Mouse (Mus musculus): ENCODE results near the gene Mast4.

Mast4 gene

DNA sequence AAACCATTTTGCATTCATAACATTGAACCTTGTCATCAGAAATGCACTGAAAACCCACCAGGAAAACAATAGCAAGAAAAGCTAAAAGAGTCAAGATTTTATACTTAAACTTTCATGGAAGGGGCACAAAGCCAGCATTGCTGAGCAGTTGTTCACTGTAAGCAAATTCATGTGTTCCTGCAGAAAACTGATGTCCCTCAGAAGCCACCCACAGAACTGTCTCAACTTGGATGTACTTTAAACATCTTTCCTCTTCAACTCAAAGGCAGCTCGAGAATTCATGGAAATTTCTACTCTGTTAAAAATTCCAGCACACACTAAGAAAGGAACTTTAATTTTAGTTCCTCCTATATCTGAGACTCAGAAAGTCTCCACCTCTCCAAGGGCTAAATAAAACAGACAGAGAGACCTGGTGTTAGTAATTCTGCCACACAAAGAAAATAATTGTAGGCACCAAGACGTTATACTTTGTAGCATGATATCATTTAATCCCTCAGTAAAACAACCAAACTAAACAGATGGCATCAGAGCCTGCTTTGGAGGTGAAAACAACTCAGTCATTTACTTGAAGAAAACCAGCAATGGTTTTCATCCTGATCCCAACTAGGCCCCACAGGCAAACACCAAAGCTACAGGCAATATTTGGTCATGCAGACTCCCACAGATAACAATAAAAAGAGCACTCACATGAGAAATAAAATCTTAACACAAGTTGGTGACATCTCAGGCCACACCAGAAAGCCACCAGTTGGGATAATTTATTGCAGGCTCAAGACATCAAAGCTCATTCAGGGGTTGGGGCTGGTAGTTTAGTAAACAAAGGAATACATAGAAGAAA is 134.3 kb downstream of the Mast4 start:
- no peak for DNase-seq (ENCODE audit: extremely low spot score, low read depth, low spot score)

DNA sequence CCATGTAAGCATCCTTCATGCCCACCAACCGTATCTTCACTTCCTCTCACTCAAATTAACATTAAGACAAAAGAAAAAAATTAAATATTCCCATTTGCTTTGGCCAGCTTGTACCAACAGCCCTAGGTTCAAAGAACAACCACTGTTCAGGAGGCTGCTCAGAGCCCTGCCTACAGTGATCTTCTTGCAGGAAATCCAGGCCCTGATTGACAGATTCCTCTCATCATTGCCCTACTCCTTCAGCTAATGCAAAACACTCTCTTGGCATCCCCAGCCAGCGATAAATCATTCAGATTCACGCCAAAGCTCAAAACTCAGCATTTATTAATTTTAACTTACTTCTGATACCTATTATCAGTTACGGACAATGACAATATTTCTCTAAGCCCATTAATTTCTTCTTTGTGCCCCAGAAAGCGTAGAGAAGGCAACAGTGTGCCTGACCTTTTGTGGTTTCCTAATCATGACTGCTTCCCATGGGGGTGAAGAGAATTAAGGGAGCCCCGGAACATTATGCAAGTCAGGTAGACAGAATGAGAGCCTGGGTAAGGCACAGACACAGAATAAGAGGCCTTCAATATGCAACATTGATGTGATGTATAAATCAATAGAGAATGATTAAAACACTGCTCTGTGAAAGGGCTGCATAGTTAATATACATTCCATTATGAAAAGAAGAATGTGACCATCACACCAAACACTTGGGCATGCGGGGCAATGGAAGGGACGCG is 135.9 kb downstream of the Mast4 start:
- no peak for DNase-seq (ENCODE audit: extremely low spot score, low read depth, low spot score)

DNA sequence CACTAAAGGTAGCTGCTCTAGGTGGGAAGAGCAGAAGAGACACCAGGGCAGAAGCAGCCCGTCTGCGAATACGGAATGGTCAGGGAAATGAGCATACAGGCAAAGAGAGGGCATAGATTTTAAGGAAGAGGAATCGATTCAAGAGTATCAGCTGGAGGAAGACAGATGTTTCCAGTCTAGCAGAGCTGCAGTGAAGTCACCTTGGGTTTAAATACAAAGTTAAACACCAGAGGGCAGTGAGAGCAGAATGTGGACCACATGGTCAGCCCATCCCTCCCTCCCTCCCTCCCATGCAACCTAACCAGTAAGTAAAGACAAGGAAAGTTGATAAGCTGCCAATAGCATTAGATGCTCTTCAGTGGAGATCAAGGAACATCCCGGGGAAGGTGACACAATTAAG is 138.0 kb downstream of the Mast4 start:
- no peak for DNase-seq (ENCODE audit: extremely low spot score, low read depth, low spot score)

DNA sequence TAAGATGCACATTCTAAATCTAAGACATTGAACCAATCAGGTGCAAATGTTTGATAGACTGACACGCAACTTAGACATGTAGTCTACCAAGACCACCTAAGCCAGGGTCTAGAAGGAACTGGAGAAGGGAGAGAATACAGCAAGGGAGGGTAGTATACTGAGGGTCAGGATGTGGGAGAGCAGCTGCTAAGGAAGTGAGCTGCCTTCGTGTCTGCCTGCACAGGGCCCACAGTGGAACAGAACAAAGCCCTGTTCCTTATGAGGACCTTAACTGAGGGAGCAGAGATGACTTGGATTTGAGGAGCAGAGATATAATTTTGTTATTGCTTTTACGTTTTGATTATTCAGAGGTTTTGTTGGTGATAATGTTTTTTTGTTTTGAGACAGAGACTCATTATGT is 138.4 kb downstream of the Mast4 start:
- DNase-seq (ENCODE audit: extremely low spot score, low read depth, low spot score), result no peak

DNA sequence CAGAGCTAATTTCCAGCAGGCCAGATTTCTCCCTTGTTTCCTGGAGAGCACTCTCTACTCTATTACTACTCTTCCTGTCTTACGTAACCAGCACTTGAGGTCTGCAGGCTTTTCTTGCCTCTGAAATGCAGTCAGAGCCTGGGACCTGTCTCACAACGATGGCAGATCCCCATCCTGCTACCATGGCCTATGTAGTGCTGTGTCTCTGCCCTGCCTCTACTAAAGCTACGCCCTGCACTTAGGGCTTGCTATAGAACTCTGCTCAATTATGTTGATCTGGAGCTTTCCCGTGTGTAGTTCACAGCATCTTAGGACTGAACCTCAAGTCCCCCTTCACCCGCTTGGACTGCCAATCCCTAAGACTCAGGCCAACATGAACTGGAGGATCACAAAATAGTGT is 150.7 kb downstream of the Mast4 start:
- DNase-seq (ENCODE audit: extremely low spot score, low read depth, low spot score), result no peak

DNA sequence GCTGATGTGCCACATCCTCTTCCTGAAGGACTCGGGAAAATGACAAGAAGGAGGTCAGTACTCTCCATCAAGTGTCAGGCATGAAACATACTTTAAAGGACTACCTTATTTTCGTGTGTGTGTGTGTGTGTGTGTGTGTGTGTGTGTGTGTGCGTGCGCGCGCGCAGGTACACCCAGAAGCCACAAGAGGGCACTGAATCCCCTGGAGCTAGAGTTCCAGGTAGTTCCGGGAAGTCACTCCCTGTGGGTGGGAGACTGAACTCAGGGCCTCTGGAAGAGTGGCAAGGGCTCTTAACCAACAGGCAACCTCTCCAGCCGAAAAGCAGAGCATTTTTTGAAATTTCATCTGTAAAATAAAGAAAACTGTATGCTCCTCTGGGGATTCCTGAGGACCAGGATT is 152.5 kb downstream of the Mast4 start:
- DNase-seq (ENCODE audit: extremely low spot score, low read depth, low spot score), result no peak

DNA sequence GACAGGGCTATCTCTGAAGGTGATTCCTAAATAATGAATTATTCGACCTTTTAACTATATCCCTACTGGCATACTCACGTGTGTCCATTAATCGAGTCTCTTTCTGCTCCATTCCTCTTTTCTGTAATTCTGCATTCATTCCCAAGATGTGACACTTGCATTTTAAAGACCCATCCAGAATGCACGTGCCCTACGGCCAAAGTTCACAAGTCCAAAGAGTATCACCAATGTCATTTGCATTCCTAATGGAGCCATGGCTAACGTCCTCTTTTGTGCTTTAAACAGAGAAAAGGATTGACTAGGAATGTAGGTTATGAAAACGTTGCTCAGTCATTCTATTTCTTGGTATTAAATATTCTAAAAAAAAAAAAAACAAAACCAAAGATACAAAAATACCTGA is 157.4 kb downstream of the Mast4 start:
- no peak for DNase-seq (ENCODE audit: extremely low spot score, low read depth, low spot score)

DNA sequence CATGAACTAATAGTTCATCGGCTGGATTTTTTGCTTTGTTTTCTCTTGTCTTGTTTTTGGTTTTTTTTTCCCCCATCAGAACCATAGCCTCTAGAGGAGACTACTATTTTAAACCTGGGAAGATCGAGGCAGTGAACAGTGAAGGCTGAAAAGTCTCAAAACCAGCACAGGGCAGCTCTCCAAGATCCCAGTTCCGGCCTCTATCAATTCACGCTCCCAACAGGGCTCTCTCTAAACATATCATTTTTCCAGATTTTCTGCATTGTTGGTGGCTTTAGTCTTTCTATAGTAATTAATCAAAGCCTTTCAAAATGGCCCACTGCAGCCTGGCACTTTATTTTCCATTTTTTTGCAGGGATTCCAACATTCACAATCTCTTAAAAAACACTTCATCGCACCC is 159.9 kb downstream of the Mast4 start:
- DNase-seq (ENCODE audit: extremely low spot score, low read depth, low spot score), result no peak

DNA sequence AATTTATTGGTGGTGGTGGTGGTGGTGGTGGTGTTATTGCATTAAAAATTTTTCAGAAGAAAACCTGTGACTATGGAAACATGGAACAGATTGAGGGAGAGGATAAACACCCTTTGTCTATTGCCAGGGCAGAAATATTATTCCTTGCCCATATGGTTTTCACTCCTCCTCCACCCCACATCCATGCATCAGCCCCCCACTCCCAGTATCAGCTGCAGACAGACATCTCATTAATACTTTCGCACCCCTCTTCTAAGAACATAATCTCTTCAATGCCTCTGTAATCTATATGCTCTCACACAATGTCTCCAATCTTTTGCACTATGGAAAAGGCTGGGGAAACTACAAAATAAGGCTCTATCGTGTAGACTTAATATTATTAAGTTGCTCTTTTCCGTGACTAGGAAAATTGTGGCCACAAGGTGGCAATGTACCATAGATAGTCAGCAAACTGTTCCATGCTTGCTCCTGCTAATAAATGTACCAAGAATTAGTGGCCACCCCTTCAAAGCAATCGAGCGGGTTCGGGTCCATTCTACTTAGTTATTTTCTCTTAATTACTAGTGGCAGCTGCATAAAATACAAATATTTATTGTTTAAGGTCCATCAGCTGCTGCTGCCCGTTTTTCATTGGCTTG is 160.6 kb downstream of the Mast4 start:
- peak; percentile 53 for DNase-seq (ENCODE audit: extremely low spot score, low read depth, low spot score)

DNA sequence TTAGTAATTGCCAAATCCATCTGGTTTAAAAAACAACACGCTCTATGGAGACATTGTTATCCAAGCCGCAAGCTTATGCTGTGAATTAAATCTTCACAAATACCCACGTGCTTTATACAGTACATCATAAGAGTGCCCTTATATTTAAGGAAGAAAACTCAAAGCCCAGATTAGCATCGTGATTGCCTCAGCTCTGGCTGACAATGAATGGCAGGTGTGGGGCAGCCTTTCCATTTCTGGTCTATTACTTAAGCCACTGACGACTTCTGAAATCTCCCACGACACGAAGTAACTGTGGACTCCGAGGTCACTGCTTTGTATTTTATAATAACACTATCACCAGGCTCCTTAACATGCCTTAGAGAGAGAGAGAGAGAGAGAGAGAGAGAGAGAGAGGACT is 182.4 kb downstream of the Mast4 start:
- DNase-seq (ENCODE audit: extremely low spot score, low read depth, low spot score), result no peak

DNA sequence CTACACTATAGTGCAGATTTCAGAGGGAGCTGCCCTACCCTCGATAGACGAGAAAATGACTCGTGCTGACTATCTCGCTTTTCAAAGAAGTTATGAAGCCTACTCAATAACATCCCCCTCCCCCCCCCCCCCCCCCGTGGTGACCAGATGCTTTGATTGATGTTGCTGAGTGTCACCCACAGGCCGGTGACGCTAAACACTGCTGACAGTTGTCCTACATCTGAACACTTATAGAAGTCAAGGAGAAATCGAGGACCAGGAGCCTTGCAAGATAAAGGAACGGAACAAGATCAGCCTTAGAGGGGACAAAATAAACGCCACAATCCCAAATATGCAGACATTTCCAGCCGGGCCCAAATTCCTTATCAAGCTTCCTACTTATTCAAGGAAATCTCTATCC is 183.1 kb downstream of the Mast4 start:
- DNase-seq (ENCODE audit: extremely low spot score, low read depth, low spot score), result no peak

DNA sequence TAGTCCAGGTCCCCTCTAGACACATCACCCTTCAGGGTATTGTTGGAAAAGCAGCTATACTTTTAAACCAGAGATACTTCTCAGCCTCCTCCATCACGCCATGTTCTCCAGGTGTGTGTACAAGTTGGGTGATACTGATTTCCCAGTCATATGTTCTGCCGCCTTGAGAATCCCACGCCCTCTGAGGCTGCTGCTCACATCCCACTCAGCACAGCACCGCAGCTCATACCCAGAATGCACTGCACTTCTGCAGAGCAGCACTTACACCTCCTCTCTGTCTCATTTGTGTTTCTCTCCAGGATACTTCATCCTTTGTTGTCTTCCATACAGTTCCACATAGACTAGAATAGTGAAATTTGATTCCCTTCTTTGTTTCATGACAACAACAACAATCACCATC is 183.6 kb downstream of the Mast4 start:
- DNase-seq (ENCODE audit: extremely low spot score, low read depth, low spot score), result no peak

DNA sequence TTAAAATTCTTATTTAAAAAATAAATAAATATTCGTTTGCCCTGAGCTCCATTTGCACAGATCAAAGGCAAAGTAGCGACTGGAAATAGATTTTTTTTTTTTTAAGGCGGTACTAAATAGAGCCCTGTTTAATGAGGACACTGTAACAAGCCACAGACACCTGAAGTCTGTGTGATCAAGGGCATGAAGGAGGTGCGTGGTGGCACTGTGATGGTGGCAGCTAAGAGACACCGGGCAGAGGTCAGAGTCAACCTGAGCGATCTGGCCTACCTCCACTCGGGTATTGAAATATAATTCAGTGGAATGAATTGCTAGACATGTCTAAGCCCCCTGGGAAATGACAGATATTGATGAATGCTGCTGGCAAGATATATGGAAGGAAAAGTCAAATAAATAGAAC is 184.9 kb downstream of the Mast4 start:
- DNase-seq (ENCODE audit: extremely low spot score, low read depth, low spot score), result no peak

DNA sequence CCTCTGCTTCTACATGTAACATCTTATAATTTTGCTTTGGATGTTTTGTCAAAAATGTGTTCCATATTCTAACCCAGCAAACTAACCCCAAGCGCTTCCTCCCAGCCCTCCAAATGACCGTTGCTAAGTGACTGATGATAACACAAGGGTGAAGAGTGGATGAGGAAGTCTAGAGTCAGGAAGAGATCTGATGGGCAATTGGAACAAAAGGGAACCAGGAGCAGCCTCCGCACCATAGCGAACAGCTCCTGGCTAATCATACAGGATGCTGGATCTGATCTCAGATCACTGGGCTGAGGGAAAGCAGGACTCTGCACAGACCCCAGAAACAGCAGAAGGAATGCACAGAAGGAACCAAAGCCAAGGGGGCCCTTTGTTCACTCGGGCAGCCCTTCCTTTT is 190.0 kb downstream of the Mast4 start:
- no peak for DNase-seq (ENCODE audit: extremely low spot score, low read depth, low spot score)

DNA sequence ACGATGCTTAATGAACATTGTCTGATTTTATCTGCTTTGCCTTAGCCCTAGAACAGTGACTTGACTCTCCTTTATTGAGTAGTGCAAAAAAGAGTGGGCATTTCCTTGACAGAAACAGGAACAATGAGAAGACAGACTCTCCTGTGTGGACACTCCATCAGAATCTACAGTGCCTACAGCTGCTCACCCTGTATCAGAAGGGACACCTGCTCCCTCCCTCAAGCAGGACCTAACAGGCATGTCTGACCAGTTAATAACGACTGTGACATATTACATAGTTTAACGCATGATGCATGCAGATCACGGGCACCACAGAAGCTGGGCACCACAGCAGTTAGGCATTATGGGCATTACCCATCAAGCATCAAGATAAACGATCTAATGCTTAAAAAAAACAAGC is 193.0 kb downstream of the Mast4 start:
- no peak for DNase-seq (ENCODE audit: extremely low spot score, low read depth, low spot score)

DNA sequence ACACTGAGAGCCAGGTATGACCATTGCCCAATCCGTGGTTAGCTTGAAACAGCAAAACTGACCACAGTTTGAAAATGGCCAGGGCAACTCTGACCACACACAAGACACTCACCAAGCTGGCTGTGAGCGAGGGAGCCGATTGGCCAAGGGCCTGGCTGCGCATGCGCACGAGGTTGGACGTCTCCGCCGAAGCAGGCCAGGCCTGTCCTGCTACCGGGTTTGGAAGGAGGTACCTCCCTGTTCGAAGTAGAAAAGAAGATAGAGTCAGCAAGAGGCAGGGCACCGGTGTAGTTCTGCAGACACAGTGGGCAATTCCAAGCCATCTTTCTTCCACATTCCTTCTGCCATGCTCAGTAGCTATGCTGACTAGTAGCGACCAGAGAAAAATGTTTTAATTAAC is 194.2 kb downstream of the Mast4 start:
- no peak for DNase-seq (ENCODE audit: extremely low spot score, low read depth, low spot score)

DNA sequence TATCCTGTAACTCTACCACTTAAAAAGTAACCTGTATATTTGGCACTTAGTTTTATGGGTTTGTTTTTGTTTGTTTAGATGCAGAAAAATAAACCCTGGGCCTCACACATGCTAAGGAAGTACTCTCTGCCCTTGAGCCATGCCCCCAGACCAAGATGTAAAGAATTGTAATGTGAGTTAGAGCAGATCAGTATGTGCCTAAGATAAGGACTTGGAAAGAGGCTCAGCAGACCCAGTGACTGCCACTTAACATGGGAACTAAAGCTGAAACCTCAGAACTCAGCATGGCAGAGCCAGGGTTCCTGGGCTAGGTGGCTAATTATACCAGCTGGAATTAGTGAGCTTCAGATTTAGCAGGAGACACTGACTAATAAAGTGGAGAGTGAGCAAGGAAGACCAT is 196.0 kb downstream of the Mast4 start:
- no peak for DNase-seq (ENCODE audit: extremely low spot score, low read depth, low spot score)

DNA sequence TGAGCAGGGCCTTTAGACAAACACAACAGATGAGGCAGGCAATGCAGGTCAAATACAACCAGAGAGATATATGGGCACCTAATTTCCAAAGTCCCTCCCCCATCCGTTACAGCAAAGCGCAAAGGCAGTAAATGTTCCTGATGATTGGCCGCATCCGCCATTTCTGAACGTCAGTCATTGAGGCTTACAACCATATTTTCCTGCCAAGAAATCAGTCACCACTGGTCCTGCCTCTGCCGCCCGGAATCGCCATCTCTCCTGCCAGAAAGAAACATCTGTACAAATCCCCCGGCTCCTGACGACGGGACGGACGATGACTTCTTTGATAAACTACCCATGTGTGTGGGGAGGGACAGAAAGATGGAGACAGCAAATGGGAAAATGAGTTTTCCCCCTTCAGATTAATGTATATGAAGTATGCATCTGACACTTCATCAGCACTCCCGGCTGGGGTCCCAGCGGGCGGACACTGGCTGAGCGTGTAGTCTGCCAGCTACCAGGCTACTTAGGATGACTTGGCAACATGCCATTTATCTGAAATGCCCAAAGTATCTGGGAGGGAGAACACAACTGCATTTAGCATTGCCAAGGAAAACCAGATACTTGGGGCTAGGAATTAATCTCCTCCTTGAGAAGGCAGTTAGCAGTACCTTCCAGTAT is 198.9 kb downstream of the Mast4 start:
- no peak for DNase-seq (ENCODE audit: extremely low spot score, low read depth, low spot score)

DNA sequence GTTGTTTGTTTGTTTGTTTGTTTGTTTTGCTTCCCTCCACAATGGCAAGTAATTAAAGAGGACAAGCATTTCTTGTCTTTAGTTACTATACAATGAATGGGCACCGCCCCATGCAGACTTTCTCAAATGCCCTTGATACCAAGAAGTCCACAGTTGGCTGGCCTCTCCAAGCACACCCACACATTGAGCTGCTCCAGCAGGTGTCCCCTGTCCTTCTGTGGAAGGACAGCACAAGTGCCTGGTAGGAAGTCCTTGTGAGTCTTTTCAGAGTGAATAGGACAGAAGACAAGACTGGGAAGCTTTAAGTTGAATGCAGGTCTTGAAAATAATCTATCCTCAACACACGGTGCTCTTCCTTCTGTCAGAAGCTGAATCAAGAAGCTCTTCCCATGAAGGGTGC is 202.5 kb downstream of the Mast4 start:
- DNase-seq (ENCODE audit: extremely low spot score, low read depth, low spot score), result no peak

DNA sequence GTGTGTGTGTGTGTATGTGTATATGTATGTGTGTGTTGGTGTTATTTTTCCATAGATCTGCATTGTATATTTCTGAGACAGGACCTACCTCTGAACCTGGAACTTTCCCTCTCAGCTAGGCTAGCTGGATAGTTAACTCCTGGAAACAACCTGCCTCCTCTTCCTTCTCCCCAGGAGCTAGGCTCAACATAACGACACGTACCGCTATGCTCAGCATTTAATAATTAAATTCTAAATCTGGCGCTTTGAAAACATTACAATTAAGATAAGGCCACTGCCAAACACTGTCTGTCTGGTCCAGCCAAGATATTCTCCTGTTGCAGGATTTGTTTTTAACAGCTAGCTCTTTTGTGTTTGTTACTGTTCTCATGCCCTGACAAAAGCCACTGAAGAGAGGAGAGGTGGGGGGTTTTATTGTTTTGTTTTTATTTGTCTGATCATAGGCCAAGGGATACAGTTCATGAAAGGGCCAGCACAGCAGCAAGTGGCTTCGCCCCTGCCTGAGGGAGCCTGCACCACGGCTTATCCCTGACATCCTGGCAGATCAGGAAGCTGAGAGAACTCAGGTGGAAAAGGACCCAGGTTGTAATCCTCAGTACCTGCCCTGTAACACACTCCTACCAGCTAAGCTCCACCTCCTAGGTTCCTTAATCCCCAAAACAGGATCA is 205.0 kb downstream of the Mast4 start:
- DNase-seq (ENCODE audit: extremely low spot score, low read depth, low spot score), result no peak

DNA sequence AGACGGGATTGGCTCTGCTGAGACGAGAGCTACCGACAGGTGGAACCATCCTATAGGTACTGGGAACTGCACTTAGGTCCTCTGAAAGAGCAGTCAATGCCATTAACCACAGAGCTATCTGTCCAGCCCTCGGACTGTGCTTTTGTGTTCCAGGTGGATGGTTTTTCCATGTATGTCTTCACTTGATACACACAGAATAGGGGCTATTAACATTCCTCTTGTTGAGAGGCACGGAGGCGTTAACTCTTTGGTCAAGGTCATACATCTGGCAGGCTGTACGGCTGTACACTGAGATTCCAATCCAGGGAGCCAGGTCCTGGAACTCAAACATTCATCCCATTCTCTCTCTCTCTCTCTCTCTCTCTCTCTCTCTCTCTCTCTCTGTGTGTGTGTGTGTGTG is 205.6 kb downstream of the Mast4 start:
- no peak for DNase-seq (ENCODE audit: extremely low spot score, low read depth, low spot score)
